Mouse (Mus musculus) hindbrain, postnatal 0 days (tissue): ENCODE measurements at regions not wholly inside any gene's neighbourhood (a gene's known extent, or its start where the extent isn't known, plus 50 kb on each side); places are given as distances from the start of the nearest gene placed in this dataset.

Source experiments
- ATAC-seq: fragments of 200-750 bp; cut with Nextera tagmentation; 2 replicates; pipeline ENCODE4 v1.8.0; 2017; ENCODE audit warnings: mild to moderate bottlenecking, moderate TSS enrichment, moderate library complexity
- DNase-seq: peaks from one replicate; pipeline ENCODE4 v3.0.0-alpha.2; 2015; ENCODE audit warnings: low spot score
- H3K27ac ChIP-seq: fragments of 300-500 bp; sonication (generic); 2 replicates; pipeline ENCODE4 v1.5.1; 2014; ENCODE audit warnings: mild to moderate bottlenecking
- H3K27me3 ChIP-seq: fragments of 300-500 bp; sonication (generic); 2 replicates; pipeline ENCODE4 v1.6.1; 2014; ENCODE audit warnings: low read length, mixed read lengths; ENCODE audit not compliant: insufficient read depth
- H3K36me3 ChIP-seq: fragments of 300-500 bp; sonication (generic); 2 replicates; pipeline ENCODE4 v1.6.1; 2014; ENCODE audit warnings: low read length, mixed read lengths; ENCODE audit not compliant: insufficient read depth
- H3K4me1 ChIP-seq: fragments of 300-500 bp; sonication (generic); 2 replicates; pipeline ENCODE4 v1.6.1; 2014; ENCODE audit warnings: antibody characterized with exemption, low read length, mixed read lengths; ENCODE audit not compliant: insufficient read depth
- H3K4me2 ChIP-seq: fragments of 300-500 bp; sonication (generic); 2 replicates; pipeline ENCODE4 v1.6.1; 2014; ENCODE audit warnings: low read depth, mild to moderate bottlenecking, low read length, moderate library complexity, mixed read lengths
- H3K4me3 ChIP-seq: fragments of 300-500 bp; sonication (generic); 2 replicates; pipeline ENCODE4 v1.5.1; 2014; ENCODE audit warnings: low read length
- H3K9ac ChIP-seq: fragments of 300-500 bp; sonication (generic); replicated peaks from 2 replicates; pipeline ENCODE4 v1.6.1; 2014; ENCODE audit warnings: mild to moderate bottlenecking, low read length, moderate library complexity, mixed read lengths
- H3K9me3 ChIP-seq: fragments of 300-500 bp; sonication (generic); 2 replicates; pipeline ENCODE4 v1.6.1; 2016; ENCODE audit warnings: low read length, mixed read lengths
- CTCF ChIP-seq: IDR thresholded peaks from 2 replicates; pipeline ENCODE4 v1.5.1; 2016; ENCODE audit warnings: antibody characterized with exemption, control low read depth, low read depth
- WGBS: fragments of 180-500 bp; shearing (Covaris S2); extraction: QIAGEN DNeasy Blood & Tissue Kit; methylation state at CpG from one replicate; pipeline ENCODE4 v1.1.7; 2014; 5-methylcytosine and 5-hydroxymethylcytosine counted together

- Histone ChIP-seq H3K4me3 (no peak overlapping the region), H3K36me3 (no peaks in the 10 kb centered on the region), H3K4me1 (no peaks in the 10 kb centered on the region), H3K9me3 (no peaks in the 10 kb centered on the region), H3K4me2 (no peak overlapping the region), H3K9ac (no peak overlapping the region), H3K27ac (no peak overlapping the region), H3K27me3 (no peaks in the 10 kb centered on the region)
- ATAC-seq (no peak), DNase-seq (no peak)
- no peak for TF ChIP-seq CTCF
- 57% methylated on average over 11 of the region's 11 CpGs for WGBS
Observed at GRCm38 (mm10) chr13:53755046-53755615, 282.3 kb upstream of the Msx2 start.

GRCm38 (mm10) chr13:53753049-53753448 lies 280.2 kb upstream of the Msx2 start:
- Histone ChIP-seq H3K27me3 (no peaks in the 10 kb centered on the region), H3K27ac (no peak overlapping the region), H3K9me3 (no peaks in the 10 kb centered on the region), H3K9ac (no peak overlapping the region), H3K4me1 (no peaks in the 10 kb centered on the region), H3K4me3 (no peak overlapping the region), H3K36me3 (no peaks in the 10 kb centered on the region), H3K4me2 (no peak overlapping the region)
- ATAC-seq: no peak
- no peak for DNase-seq
- no peak for TF ChIP-seq CTCF
- 75% methylated on average over 6 of the region's 6 CpGs for WGBS

GRCm38 (mm10) chr13:53740981-53741380 lies 268.1 kb upstream of the Msx2 start:
- Histone ChIP-seq H3K4me3 (no peak overlapping the region), H3K9ac (no peak overlapping the region), H3K36me3 (no peaks in the 10 kb centered on the region), H3K27ac (no peak overlapping the region), H3K4me2 (no peak overlapping the region), H3K27me3 (no peaks in the 10 kb centered on the region; the same call in 1 of the 2 replicates), H3K9me3 (no peaks in the 10 kb centered on the region), H3K4me1 (no peaks in the 10 kb centered on the region; the same call in 1 of the 2 replicates)
- no peak for TF ChIP-seq CTCF
- ATAC-seq (no peak), DNase-seq (no peak)
- WGBS: 77% methylated on average over 6 of the region's 6 CpGs

GRCm38 (mm10) chr13:53739127-53739526 lies 266.3 kb upstream of the Msx2 start:
- DNase-seq (peak; percentile 59), ATAC-seq (no peak)
- no peaks in the 10 kb centered on the region; the same call in 1 of the 2 replicates for H3K27me3 ChIP-seq
- H3K4me2 ChIP-seq: no peak overlapping the region
- no peaks in the 10 kb centered on the region for H3K36me3 ChIP-seq
- H3K4me3 ChIP-seq: no peak overlapping the region
- 37% methylated on average over 3 of the region's 3 CpGs for WGBS
- no peaks in the 10 kb centered on the region for H3K9me3 ChIP-seq
- H3K27ac ChIP-seq: no peak overlapping the region
- no peak for TF ChIP-seq CTCF
- H3K4me1 ChIP-seq: no peaks in the 10 kb centered on the region; the same call in 1 of the 2 replicates
- no peak overlapping the region for H3K9ac ChIP-seq

GRCm38 (mm10) chr13:53734944-53735343 lies 262.1 kb upstream of the Msx2 start:
- DNase-seq (peak; percentile 80), ATAC-seq (peak; percentile 91)
- 41% methylated on average over 4 of the region's 4 CpGs for WGBS

GRCm38 (mm10) chr13:53730259-53730902 lies 257.5 kb upstream of the Msx2 start:
- no peak overlapping the region for H3K4me3 ChIP-seq
- H3K4me2 ChIP-seq: no peak overlapping the region
- no peaks in the 10 kb centered on the region for H3K27me3 ChIP-seq
- WGBS: 74% methylated on average over 10 of the region's 10 CpGs
- ATAC-seq (no peak), DNase-seq (no peak)
- H3K27ac ChIP-seq: no peak overlapping the region
- no peaks in the 10 kb centered on the region for H3K4me1 ChIP-seq
- no peak overlapping the region for H3K9ac ChIP-seq
- no peaks in the 10 kb centered on the region for H3K36me3 ChIP-seq
- H3K9me3 ChIP-seq: no peaks in the 10 kb centered on the region
- no peak for TF ChIP-seq CTCF

More at GRCm38 (mm10) chr13:53734944-53735343, 262.1 kb upstream of the Msx2 start:
- no peak for TF ChIP-seq CTCF
- Histone ChIP-seq H3K27ac (no peak overlapping the region), H3K27me3 (no peaks in the 10 kb centered on the region; the same call in 1 of the 2 replicates), H3K36me3 (no peaks in the 10 kb centered on the region), H3K4me2 (no peak overlapping the region), H3K9me3 (no peaks in the 10 kb centered on the region), H3K9ac (no peak overlapping the region), H3K4me3 (no peak overlapping the region), H3K4me1 (no peaks in the 10 kb centered on the region; the same call in 1 of the 2 replicates)

GRCm38 (mm10) chr13:53729848-53730247 lies 257.0 kb upstream of the Msx2 start:
- H3K27me3 ChIP-seq: no peaks in the 10 kb centered on the region
- no peak overlapping the region for H3K27ac ChIP-seq
- H3K36me3 ChIP-seq: no peaks in the 10 kb centered on the region
- ATAC-seq (no peak), DNase-seq (no peak)
- no peak overlapping the region for H3K4me3 ChIP-seq
- WGBS: 92% methylated on average over 7 of the region's 7 CpGs
- TF ChIP-seq CTCF: no peak
- H3K9ac ChIP-seq: no peak overlapping the region
- no peaks in the 10 kb centered on the region for H3K9me3 ChIP-seq
- no peaks in the 10 kb centered on the region for H3K4me1 ChIP-seq
- no peak overlapping the region for H3K4me2 ChIP-seq
